Mouse (Mus musculus): ENCODE measurements around the gene 7530416G11Rik.

The 7530416G11Rik gene

GRCm38 (mm10) chr15:85503127-85503526 lies at the start of gene 7530416G11Rik:
7530416G11Rik (minus strand) TSS chr15:85503227.
- no peak for DNase-seq (ENCODE audit: low read depth, low spot score)

- no peak for DNase-seq (ENCODE audit: low read depth, low spot score)
Observed at GRCm38 (mm10) chr15:85546500-85546899, 43.5 kb upstream of the 7530416G11Rik start.

- no peak for DNase-seq (ENCODE audit: low read depth, low spot score)
Observed at GRCm38 (mm10) chr15:85545369-85545768, 42.3 kb upstream of the 7530416G11Rik start.

- no peak for DNase-seq (ENCODE audit: low read depth, low spot score)
Observed at GRCm38 (mm10) chr15:85538170-85538569, 35.1 kb upstream of the 7530416G11Rik start.

GRCm38 (mm10) chr15:85537151-85537550 lies 34.1 kb upstream of the 7530416G11Rik start:
- no peak for DNase-seq (ENCODE audit: low read depth, low spot score)

GRCm38 (mm10) chr15:85534646-85535045 lies 31.6 kb upstream of the 7530416G11Rik start:
- DNase-seq (ENCODE audit: low read depth, low spot score): no peak

- no peak for DNase-seq (ENCODE audit: low read depth, low spot score)
Observed at GRCm38 (mm10) chr15:85534215-85534614, 31.2 kb upstream of the 7530416G11Rik start.

- no peak for DNase-seq (ENCODE audit: low read depth, low spot score)
Observed at GRCm38 (mm10) chr15:85532063-85532462, 29.0 kb upstream of the 7530416G11Rik start.

- no peak for DNase-seq (ENCODE audit: low read depth, low spot score)
Observed at GRCm38 (mm10) chr15:85529911-85530310, 26.9 kb upstream of the 7530416G11Rik start.

- DNase-seq (ENCODE audit: low read depth, low spot score): no peak
Observed at GRCm38 (mm10) chr15:85524404-85524950, 21.4 kb upstream of the 7530416G11Rik start.

GRCm38 (mm10) chr15:85523173-85523991 lies 20.4 kb upstream of the 7530416G11Rik start:
- DNase-seq (ENCODE audit: low read depth, low spot score): no peak

- no peak for DNase-seq (ENCODE audit: low read depth, low spot score)
Observed at GRCm38 (mm10) chr15:85519438-85519837, 16.4 kb upstream of the 7530416G11Rik start.

GRCm38 (mm10) chr15:85507370-85508014 lies 4.5 kb upstream of the 7530416G11Rik start:
- no peak for DNase-seq (ENCODE audit: low read depth, low spot score)

GRCm38 (mm10) chr15:85506680-85507079 lies 3.7 kb upstream of the 7530416G11Rik start:
- no peak for DNase-seq (ENCODE audit: low read depth, low spot score)

- no peak for DNase-seq (ENCODE audit: low read depth, low spot score)
Observed at GRCm38 (mm10) chr15:85505118-85505925, 2.3 kb upstream of the 7530416G11Rik start.

- DNase-seq (ENCODE audit: low read depth, low spot score): no peak
Observed at GRCm38 (mm10) chr15:85500267-85500666, 2.8 kb downstream of the 7530416G11Rik start.

- DNase-seq (ENCODE audit: low read depth, low spot score): no peak
Observed at GRCm38 (mm10) chr15:85497981-85498475, 5.0 kb downstream of the 7530416G11Rik start.

GRCm38 (mm10) chr15:85497548-85497947 lies 5.5 kb downstream of the 7530416G11Rik start:
- no peak for DNase-seq (ENCODE audit: low read depth, low spot score)

GRCm38 (mm10) chr15:85494163-85494621 lies 8.8 kb downstream of the 7530416G11Rik start:
- DNase-seq (ENCODE audit: low read depth, low spot score): no peak

- no peak for DNase-seq (ENCODE audit: low read depth, low spot score)
Observed at GRCm38 (mm10) chr15:85489751-85490150, 13.3 kb downstream of the 7530416G11Rik start.

GRCm38 (mm10) chr15:85488900-85489299 lies 14.1 kb downstream of the 7530416G11Rik start:
- no peak for DNase-seq (ENCODE audit: low read depth, low spot score)
